Mouse (Mus musculus): Measurements from ENCODE around the gene Smarcc1. TPM values are rescaled to one million over a fixed set of nuclear protein-coding genes. Genes with fewer than 3 reads are reported as not detected.
"Not testable (repeated sequence)": the region's sequence is repeated elsewhere in the genome, so short reads cannot be mapped to it uniquely, and the experiment has no call there.

Smarcc1 gene
- polyA plus RNA-seq, 1 experiment from 2014 or later: 230 TPM

DNA sequence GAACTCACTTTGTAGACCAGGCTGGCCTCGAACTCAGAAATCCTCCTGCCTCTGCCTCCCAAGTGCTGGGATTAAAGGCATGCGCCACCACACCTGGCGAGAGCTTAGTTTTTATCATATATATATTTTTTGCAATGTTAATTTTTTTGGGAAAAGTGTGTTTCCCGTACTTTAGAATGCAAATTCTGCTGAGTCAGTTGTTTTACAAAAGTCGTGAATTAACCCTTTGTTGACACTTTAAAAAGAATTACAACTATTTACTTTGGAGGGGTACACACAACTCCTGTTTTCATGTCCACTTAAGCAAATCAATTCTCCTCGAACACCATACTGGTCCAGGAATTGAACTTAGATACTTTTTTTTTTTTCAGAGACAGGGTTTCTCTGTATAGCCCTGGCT lies 15.4 kb downstream of the Smarcc1 start:
- Histone ChIP-seq H3K9me3 (no peaks in the 10 kb centered on the region), H3K27ac (no peak overlapping the region), H3K4me1 (peaks cover 15% of the 10 kb centered on the region; the same call in 1 of the 2 replicates), H3K4me2 (replicated peaks) (peak overlapping the region; percentile 58), H3K9ac (no peak overlapping the region; the same call in 1 of the 2 replicates), H3K27me3 (no peaks in the 10 kb centered on the region), H3K36me3 (peaks cover 38% of the 10 kb centered on the region), H3K4me3 (peak overlapping the region; percentile 93)
- no peak for ATAC-seq (ENCODE audit: insufficient number of reproducible peaks, insufficient read depth, low FRiP score, low TSS enrichment)
- WGBS: 63% methylated on average over 6 of the region's 6 CpGs

DNA sequence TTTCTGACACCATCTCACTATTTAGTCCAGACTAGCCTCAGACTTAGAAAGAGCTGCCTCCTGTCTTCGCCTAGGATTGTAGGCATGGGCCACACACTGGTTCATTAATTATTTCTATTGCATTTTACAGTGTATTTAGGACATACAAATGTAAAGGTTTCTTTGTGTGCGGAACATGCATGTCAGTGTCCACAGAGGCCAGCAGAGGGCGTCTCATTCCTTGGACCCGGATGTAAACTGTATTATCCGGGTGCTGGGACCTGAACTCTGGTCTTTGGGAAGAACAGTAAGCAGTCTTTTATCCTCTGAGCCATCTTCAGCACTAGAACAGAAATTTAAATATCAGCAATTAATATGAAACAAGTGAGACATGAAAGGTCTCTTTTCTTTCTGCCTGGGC lies 16.7 kb downstream of the Smarcc1 start:
- no peak for ATAC-seq (ENCODE audit: insufficient number of reproducible peaks, insufficient read depth, low FRiP score, low TSS enrichment)
- Histone ChIP-seq H3K4me3 (no peak overlapping the region), H3K36me3 (peaks cover 46% of the 10 kb centered on the region), H3K9ac (no peak overlapping the region), H3K27me3 (no peaks in the 10 kb centered on the region), H3K27ac (no peak overlapping the region), H3K4me2 (replicated peaks) (peak overlapping the region; percentile 58), H3K4me1 (peaks cover 15% of the 10 kb centered on the region; the same call in 1 of the 2 replicates), H3K9me3 (no peaks in the 10 kb centered on the region)
- WGBS: 77% methylated on average over 5 of the region's 5 CpGs

DNA sequence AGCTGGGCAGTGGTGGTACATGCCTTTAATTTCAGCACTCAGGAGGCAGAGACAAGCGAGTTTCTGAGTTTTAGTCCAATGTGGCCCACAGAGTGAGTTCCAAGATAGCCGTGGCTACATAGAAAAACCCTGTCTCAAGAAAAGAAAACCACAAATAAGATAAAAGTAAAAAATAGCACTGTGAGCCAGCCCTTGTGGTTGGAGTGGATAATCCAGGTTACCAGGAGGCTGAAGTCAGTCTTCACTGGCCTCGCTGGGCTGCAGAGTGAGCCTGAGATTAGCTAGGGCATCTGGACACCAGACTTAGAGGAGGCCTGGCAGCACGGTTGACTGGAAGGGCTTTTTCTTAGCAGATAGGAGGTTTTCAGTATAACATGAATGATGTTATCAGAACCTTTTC lies 21.6 kb downstream of the Smarcc1 start:
- H3K9ac ChIP-seq: no peak overlapping the region
- ATAC-seq (ENCODE audit: insufficient number of reproducible peaks, insufficient read depth, low FRiP score, low TSS enrichment): no peak

DNA sequence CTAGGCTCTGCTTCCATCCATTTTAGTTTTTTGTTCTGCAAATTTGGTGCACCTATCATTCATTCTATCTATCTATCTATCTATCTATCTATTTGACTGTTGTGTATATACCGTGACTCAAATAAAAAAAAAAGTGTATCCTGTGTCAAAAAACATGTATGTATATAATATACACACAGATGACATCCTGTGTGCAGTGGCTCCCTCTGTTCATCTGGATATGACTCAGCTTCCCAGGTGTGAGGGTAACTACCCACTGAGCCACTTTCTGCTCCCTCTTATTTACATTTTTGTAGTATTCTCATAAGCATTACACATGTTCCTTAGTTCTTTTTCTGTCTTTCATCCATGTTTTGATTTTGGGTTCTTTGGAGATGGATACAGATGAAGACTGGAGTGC lies 24.6 kb downstream of the Smarcc1 start:
- Histone ChIP-seq H3K9me3 (no peaks in the 10 kb centered on the region), H3K27me3 (no peaks in the 10 kb centered on the region), H3K4me3 (no peak overlapping the region), H3K36me3 (peaks cover 72% of the 10 kb centered on the region), H3K27ac (no peak overlapping the region), H3K9ac (no peak overlapping the region), H3K4me2 (replicated peaks) (no peak overlapping the region), H3K4me1 (no peaks in the 10 kb centered on the region)
- ATAC-seq (ENCODE audit: insufficient number of reproducible peaks, insufficient read depth, low FRiP score, low TSS enrichment): no peak
- 87% methylated on average over 1 of the region's 1 CpGs for WGBS

More for the DNA sequence above, 21.6 kb downstream of the Smarcc1 start:
- H3K27me3 ChIP-seq: no peaks in the 10 kb centered on the region
- H3K4me2 ChIP-seq (replicated peaks): no peak overlapping the region
- H3K36me3 ChIP-seq: peaks cover 76% of the 10 kb centered on the region
- H3K4me3 ChIP-seq: no peak overlapping the region
- WGBS: 87% methylated on average over 4 of the region's 4 CpGs
- no peak overlapping the region for H3K27ac ChIP-seq
- 0 out of 2 replicates have a peak, but pooled peaks cover 2% of the 10 kb centered on the region for H3K4me1 ChIP-seq
- no peaks in the 10 kb centered on the region for H3K9me3 ChIP-seq

DNA sequence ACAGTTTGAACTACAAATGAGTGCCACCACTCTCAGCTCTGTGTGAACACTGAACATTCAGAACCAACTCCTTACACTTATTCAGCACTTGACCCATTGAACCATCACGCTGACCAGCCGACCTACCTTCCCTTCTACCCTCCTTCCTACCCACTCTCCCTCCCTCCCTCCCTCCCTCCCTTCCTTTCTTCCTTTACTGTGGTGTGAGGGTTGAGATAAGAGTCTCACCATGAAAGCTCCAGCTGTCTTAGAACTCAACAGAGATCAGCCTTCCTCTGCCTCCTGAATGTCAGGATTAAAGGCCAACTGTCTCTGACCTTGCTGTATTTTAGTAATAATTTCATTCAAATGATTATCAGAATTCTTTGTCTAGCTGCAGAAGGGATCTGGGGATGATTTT lies 31.1 kb downstream of the Smarcc1 start:
- Histone ChIP-seq H3K36me3 (peaks cover 76% of the 10 kb centered on the region), H3K27me3 (no peaks in the 10 kb centered on the region), H3K9me3 (no peaks in the 10 kb centered on the region), H3K27ac (no peak overlapping the region), H3K4me2 (replicated peaks) (no peak overlapping the region), H3K9ac (no peak overlapping the region), H3K4me3 (no peak overlapping the region), H3K4me1 (no peaks in the 10 kb centered on the region)
- WGBS: 82% methylated on average over 2 of the region's 2 CpGs
- ATAC-seq (ENCODE audit: insufficient number of reproducible peaks, insufficient read depth, low FRiP score, low TSS enrichment): no peak

DNA sequence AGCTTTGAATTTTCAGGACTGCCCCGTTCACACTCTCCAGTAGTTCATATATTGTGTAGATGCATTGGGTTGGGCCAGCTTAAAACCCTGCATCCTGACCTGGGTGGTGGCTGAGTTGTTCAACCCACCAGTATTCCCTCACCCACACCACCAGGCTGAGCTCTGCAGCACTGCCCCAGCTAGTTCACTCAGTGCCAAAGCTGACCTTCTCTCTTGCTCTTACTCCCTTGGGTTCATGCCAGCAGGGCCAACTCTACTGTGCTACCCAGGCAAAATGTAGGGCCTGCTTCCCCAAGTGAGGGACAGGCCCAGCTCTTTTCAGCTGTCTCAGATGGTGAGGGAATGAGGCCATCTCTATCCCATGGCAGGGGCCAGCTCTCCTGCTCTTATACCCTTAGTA lies 41.5 kb downstream of the Smarcc1 start:
- no peak overlapping the region for H3K4me2 ChIP-seq (replicated peaks)
- no peak overlapping the region for H3K4me3 ChIP-seq
- H3K9me3 ChIP-seq: no peaks in the 10 kb centered on the region
- no peak overlapping the region for H3K27ac ChIP-seq
- no peak for ATAC-seq (ENCODE audit: insufficient number of reproducible peaks, insufficient read depth, low FRiP score, low TSS enrichment)
- peaks cover 70% of the 10 kb centered on the region for H3K36me3 ChIP-seq
- H3K27me3 ChIP-seq: no peaks in the 10 kb centered on the region
- 94% methylated on average over 1 of the region's 1 CpGs for WGBS
- H3K4me1 ChIP-seq: no peaks in the 10 kb centered on the region
- H3K9ac ChIP-seq: no peak overlapping the region

DNA sequence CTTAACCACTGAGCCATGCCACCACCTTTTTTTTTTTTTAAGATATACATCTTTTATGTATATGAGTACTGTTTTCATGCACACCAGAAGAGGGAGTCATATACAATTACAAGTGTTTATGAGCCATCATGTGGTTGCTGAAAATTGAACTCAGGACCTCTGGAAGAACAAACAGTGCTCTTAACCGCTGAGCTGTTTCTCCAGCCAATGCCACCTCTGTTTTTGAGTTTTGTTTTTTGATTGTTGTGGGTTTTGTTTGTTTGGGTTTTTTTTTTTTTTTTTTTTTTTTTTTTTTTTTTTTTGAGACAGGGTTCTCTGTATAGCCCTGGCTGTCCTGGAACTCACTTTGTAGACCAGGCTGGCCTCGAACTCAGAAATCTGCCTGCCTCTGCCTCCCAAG lies 43.0 kb downstream of the Smarcc1 start:
- not testable (repeated sequence) for H3K4me2 ChIP-seq (replicated peaks); H3K9me3 ChIP-seq; H3K9ac ChIP-seq; H3K4me1 ChIP-seq; H3K4me3 ChIP-seq; H3K27me3 ChIP-seq; ATAC-seq (ENCODE audit: insufficient number of reproducible peaks, insufficient read depth, low FRiP score, low TSS enrichment); H3K27ac ChIP-seq
- WGBS: 98% methylated on average over 2 of the region's 2 CpGs
- H3K36me3 ChIP-seq: peaks cover 69% of the 10 kb centered on the region

DNA sequence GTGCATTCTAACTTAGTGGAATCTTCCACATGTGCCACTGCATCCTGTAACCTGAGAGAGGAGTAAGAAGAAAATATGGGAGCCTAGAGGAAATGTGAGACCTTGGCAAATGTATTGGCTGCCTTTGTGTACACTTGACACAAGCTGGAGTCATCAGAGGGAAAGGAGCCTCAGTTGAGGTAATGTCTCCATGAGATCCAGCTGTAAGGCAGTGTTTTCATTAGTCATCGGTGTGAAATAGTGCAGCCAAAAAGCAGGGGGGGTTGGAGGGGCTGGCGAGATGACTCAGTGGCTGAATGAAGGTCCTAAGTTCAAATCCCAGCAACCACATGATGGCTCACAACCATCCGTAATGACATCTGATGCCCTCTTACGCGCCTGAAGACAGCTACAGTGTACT lies 44.9 kb downstream of the Smarcc1 start:
- Histone ChIP-seq H3K4me3 (no peak overlapping the region), H3K9me3 (no peaks in the 10 kb centered on the region), H3K9ac (no peak overlapping the region), H3K27me3 (no peaks in the 10 kb centered on the region), H3K36me3 (peaks cover 70% of the 10 kb centered on the region), H3K4me2 (replicated peaks) (no peak overlapping the region), H3K4me1 (no peaks in the 10 kb centered on the region), H3K27ac (no peak overlapping the region)
- no peak for ATAC-seq (ENCODE audit: insufficient number of reproducible peaks, insufficient read depth, low FRiP score, low TSS enrichment)
- WGBS: 90% methylated on average over 5 of the region's 5 CpGs

DNA sequence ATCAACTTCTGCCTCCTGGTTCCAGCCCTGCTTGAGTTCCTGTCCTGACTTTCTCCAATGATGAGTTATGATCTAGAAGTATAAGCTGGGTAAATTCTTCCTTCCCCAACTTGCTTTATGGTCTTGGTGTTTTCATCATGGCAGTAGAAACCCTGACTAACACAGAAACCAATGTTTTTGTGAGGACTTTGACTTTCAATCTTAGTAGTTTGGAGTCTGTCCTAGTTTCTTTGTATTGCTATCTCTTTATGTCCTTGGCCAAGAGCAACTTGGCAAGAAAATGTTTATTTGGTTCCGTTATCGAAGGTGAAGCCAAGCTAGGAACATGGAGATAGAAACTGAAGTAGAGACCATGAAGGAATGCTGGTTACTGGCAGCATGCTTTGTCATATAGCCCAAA lies 45.6 kb downstream of the Smarcc1 start:
- Histone ChIP-seq H3K27ac (no peak overlapping the region), H3K9me3 (no peaks in the 10 kb centered on the region), H3K4me1 (no peaks in the 10 kb centered on the region), H3K36me3 (peaks cover 70% of the 10 kb centered on the region), H3K27me3 (no peaks in the 10 kb centered on the region), H3K4me3 (no peak overlapping the region), H3K4me2 (replicated peaks) (no peak overlapping the region), H3K9ac (no peak overlapping the region)
- 98% methylated on average over 2 of the region's 2 CpGs for WGBS
- ATAC-seq (ENCODE audit: insufficient number of reproducible peaks, insufficient read depth, low FRiP score, low TSS enrichment): no peak

DNA sequence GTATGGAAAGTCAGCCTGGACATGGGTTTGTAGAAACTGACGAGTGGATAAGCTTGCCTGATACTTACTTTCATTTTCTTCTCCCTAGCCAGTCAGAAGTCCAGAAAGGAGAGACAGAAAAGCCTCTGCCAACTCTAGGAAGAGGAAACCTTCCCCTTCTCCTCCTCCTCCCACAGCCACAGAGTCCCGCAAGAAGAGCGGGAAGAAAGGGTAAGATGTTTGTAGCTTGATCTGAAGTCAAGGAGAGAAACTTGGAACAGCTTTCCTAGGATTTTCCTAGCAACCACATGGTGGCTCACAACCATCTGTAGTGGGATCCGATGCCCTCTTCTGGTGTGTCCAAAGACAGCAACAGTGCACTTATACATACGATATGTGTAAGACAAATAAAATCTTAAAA lies 53.4 kb downstream of the Smarcc1 start:
- Histone ChIP-seq H3K27ac (no peak overlapping the region), H3K9ac (no peak overlapping the region), H3K4me3 (no peak overlapping the region), H3K4me1 (no peaks in the 10 kb centered on the region), H3K36me3 (peaks cover 80% of the 10 kb centered on the region), H3K27me3 (no peaks in the 10 kb centered on the region), H3K4me2 (replicated peaks) (no peak overlapping the region), H3K9me3 (no peaks in the 10 kb centered on the region)
- no peak for ATAC-seq (ENCODE audit: insufficient number of reproducible peaks, insufficient read depth, low FRiP score, low TSS enrichment)
- 90% methylated on average over 5 of the region's 5 CpGs for WGBS

DNA sequence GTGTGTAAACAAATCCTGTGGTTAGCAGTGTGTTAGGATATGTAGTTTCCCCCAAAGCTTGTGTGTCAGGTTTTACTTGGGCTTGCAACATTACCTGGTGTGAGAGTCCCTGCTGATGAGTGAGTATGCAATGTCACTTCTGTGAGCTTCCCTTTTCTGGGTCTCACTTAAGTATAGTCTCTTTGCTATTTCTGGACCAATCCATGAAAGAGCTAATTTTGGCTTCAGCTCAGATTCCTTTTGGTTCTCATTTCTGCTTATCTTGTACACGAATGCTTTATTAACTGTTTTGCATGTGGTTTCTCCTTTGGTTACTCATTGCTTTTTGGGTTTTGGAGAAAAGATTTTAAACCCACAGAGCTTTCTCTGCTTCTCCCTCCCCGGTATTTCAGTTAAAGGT lies 82.4 kb downstream of the Smarcc1 start:
- 89% methylated on average over 2 of the region's 2 CpGs for WGBS

DNA sequence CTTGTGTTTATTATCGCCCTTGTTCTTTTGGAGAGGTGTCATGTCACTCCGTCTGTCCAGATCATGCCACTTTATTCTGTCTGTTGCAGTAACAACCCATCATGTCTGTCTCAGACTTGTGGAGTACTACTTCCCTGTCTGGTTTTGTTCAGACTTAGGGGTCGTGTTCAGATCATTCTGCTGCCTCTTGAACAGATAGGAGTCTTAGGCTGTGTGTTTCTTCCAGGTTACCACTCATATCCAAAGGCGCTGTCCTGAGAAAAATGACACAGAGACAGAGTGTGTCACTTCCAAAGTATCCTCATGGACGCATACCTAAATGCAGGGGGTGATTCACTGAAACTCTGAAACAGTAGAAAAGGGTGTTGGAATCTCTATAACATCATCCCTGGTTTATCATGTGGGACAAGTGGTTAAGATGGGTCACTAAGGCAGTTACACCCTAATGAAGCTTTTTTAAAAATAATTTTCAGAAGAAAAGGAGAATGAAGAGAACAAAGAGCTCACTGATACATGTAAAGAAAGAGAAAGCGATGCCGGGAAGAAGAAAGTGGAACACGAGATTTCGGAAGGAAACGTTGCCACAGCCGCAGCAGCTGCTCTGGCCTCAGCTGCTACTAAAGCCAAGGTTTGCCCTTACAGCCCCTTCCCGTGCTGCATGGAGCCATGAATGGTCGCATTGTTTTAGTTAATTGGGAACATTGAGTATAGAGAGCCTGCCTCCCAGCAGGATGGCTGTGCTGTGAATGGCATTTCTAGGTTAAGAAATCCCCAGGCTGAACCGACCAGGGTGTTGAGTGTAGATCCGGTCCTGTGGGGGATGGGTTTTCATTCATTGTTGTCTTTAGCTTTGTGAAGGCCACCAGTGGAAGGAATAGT lies 88.3 kb downstream of the Smarcc1 start:
- peak; percentile 91 for ATAC-seq (ENCODE audit: insufficient number of reproducible peaks, insufficient read depth, low FRiP score, low TSS enrichment)
- no peak overlapping the region for H3K4me2 ChIP-seq (replicated peaks)
- no peaks in the 10 kb centered on the region for H3K27me3 ChIP-seq
- no peaks in the 10 kb centered on the region for H3K9me3 ChIP-seq
- H3K27ac ChIP-seq: peak overlapping the region; percentile 86
- peaks cover 72% of the 10 kb centered on the region for H3K36me3 ChIP-seq
- WGBS: 23% methylated on average over 15 of the region's 15 CpGs
- no peak overlapping the region for H3K9ac ChIP-seq
- 0 out of 2 replicates have a peak, but pooled peaks cover 2% of the 10 kb centered on the region for H3K4me1 ChIP-seq
- no peak overlapping the region for H3K4me3 ChIP-seq

More for the DNA sequence above, 82.4 kb downstream of the Smarcc1 start:
- Histone ChIP-seq H3K4me1 (no peaks in the 10 kb centered on the region), H3K27ac (no peak overlapping the region), H3K4me3 (no peak overlapping the region), H3K27me3 (no peaks in the 10 kb centered on the region), H3K9me3 (no peaks in the 10 kb centered on the region), H3K9ac (no peak overlapping the region), H3K36me3 (peaks cover 73% of the 10 kb centered on the region), H3K4me2 (replicated peaks) (no peak overlapping the region)
- ATAC-seq (ENCODE audit: insufficient number of reproducible peaks, insufficient read depth, low FRiP score, low TSS enrichment): no peak

All from embryonic facial prominence, embryonic 12.5 days (tissue).